ENCODE assay signal across 7 mouse cellular contexts in the genomic region with DNA sequence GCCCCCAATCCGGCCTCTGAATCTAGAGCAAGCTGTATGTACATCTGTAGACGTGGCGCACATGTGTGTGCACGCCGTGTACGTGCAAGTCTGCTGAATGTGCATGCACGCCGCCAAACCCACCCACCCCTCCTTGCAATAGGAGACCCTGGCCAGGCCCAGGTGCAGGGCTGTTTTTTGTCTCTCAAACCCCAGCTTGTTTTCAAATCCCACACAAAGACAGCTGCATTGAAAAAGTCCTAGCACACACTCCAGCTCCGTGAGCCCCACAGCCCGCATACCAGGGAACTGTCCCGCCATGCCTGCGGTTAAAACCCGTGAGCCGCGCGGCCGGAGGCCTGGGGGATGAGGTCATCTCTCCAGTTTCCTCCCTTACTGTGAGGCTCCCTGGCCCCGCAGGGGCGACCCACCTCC. TPM values are rescaled to one million over a fixed set of nuclear protein-coding genes. Genes with fewer than 3 reads are reported as not detected.
A peak's percentile ranks its signal among the peaks of the same experiment; 100 is the strongest.
DNase-seq lines count a peak whose midpoint lies in the region; ATAC-seq lines count a peak whose summit lies in the region.

No protein-coding gene starts in this region.

- 29% methylated on average over 19 of the region's 19 CpGs for WGBS in forebrain, embryonic 10.5 days
- 18% methylated on average over 19 of the region's 19 CpGs for WGBS in hindbrain, embryonic 13.5 days
- WGBS in midbrain, embryonic 14.5 days, result 17% methylated on average over 19 of the region's 19 CpGs

- H3K36me3 ChIP-seq in forebrain, embryonic 10.5 days (replicated peaks), result no peaks in the 10 kb centered on the region
- no peaks in the 10 kb centered on the region for H3K36me3 ChIP-seq in hindbrain, embryonic 13.5 days
- H3K36me3 ChIP-seq in midbrain, embryonic 14.5 days (ENCODE audit: control insufficient read depth, insufficient read depth, low read length), result no peaks in the 10 kb centered on the region

- peaks cover 83% of the 10 kb centered on the region for H3K27me3 ChIP-seq in forebrain, embryonic 10.5 days (ENCODE audit: poor library complexity, severe bottlenecking)
- H3K27me3 ChIP-seq in hindbrain, embryonic 13.5 days, result peaks cover 14% of the 10 kb centered on the region; the same call in 1 of the 2 replicates
- no peaks in the 10 kb centered on the region for H3K27me3 ChIP-seq in midbrain, embryonic 14.5 days (ENCODE audit: control insufficient read depth, insufficient read depth, low read length)

- peak overlapping the region; percentile 49; the same call in 1 of the 2 replicates for H3K9ac ChIP-seq in hindbrain, embryonic 13.5 days
- no peak overlapping the region for H3K9ac ChIP-seq in midbrain, embryonic 14.5 days (replicated peaks; ENCODE audit: low read length)

- peak overlapping the region; percentile 43 for H3K4me3 ChIP-seq in forebrain, embryonic 10.5 days
- no peak overlapping the region for H3K4me3 ChIP-seq in hindbrain, embryonic 13.5 days
- H3K4me3 ChIP-seq in midbrain, embryonic 14.5 days (replicated peaks; ENCODE audit: low read depth, low read length), result no peak overlapping the region

- H3K4me2 ChIP-seq in hindbrain, embryonic 13.5 days, result peak overlapping the region; percentile 61
- peak overlapping the region; percentile 58 for H3K4me2 ChIP-seq in midbrain, embryonic 14.5 days (ENCODE audit: low read length)

- DNase-seq in urinary bladder, postnatal 14 days (ENCODE audit: low spot score), result peak; percentile 25
- DNase-seq in urinary bladder, postnatal 36 days (ENCODE audit: low spot score in 2 of 2), result no peak
- peak; percentile 52 for DNase-seq in forebrain, embryonic 10.5 days (ENCODE audit: extremely low spot score, low spot score)
- peak; percentile 46 for DNase-seq in midbrain, embryonic 14.5 days
- no peak for DNase-seq in frontal cortex, postnatal 25 days (ENCODE audit: low spot score in 2 of 2)
- DNase-seq in cerebellum, adult 8-10 months, result no peak

- ATAC-seq in hindbrain, embryonic 13.5 days (ENCODE audit: low FRiP score), result peak; percentile 36
- peak; percentile 28; the same call in 1 of the 2 replicates for ATAC-seq in midbrain, embryonic 14.5 days (ENCODE audit: low FRiP score, low TSS enrichment)

- peaks cover 41% of the 10 kb centered on the region for H3K4me1 ChIP-seq in forebrain, embryonic 10.5 days
- peaks cover 22% of the 10 kb centered on the region for H3K4me1 ChIP-seq in hindbrain, embryonic 13.5 days (replicated peaks)
- H3K4me1 ChIP-seq in midbrain, embryonic 14.5 days (ENCODE audit: control insufficient read depth, insufficient read depth, low read length), result peaks cover 8% of the 10 kb centered on the region

- no peaks in the 10 kb centered on the region for H3K9me3 ChIP-seq in forebrain, embryonic 10.5 days
- H3K9me3 ChIP-seq in hindbrain, embryonic 13.5 days, result no peaks in the 10 kb centered on the region
- H3K9me3 ChIP-seq in midbrain, embryonic 14.5 days (ENCODE audit: control insufficient read depth, low read length), result no peaks in the 10 kb centered on the region

- H3K27ac ChIP-seq in forebrain, embryonic 10.5 days, result peak overlapping the region; percentile 85
- H3K27ac ChIP-seq in hindbrain, embryonic 13.5 days, result no peak overlapping the region; the same call in 1 of the 2 replicates
- peak overlapping the region; percentile 68 for H3K27ac ChIP-seq in midbrain, embryonic 14.5 days (replicated peaks; ENCODE audit: low read depth, low read length)

RNA-seq across cellular contexts. Expression of gene Kcnq1, which starts 48.3 kb away (rescaled TPM):
- 0.92 and 1.3 TPM in 2 replicates for polyA plus RNA-seq in forebrain, embryonic 10.5 days (2016; fragmentation: Nextera tagmentation; extraction: Ambion mirVana)
- 1.3 and 1.7 TPM in 2 replicates for polyA plus RNA-seq in hindbrain, embryonic 13.5 days (2015; fragmentation: Nextera tagmentation; extraction: Ambion mirVana)
- 1.2 and 2.0 TPM in 2 replicates for polyA plus RNA-seq in midbrain, embryonic 14.5 days (2014; fragmentation: Nextera tagmentation; extraction: Ambion mirVana)

Comparison
In these comparisons a context has a peak if more than half of its experiments do, and no peak if none do; other contexts are left out.
1. DNase-seq: peak in urinary bladder, postnatal 14 days (single experiment), forebrain, embryonic 10.5 days (single experiment) and midbrain, embryonic 14.5 days (single experiment); none in urinary bladder, postnatal 36 days (0 of 2), frontal cortex, postnatal 25 days (0 of 2) and cerebellum, adult 8-10 months (single experiment).